Mouse (Mus musculus) left cerebral cortex, postnatal 25 days (tissue): ENCODE data around the gene Syn3. TPM values are rescaled to one million over a fixed set of nuclear protein-coding genes. Genes with fewer than 3 reads are reported as not detected.

Source experiments
- DNase-seq, 2 experiments: peaks; one replicate each; pipeline ENCODE4 v3.0.0; 2022; ENCODE audit warnings: low spot score in 2 of 2, mixed read lengths in 1 of 2
- intact Hi-C: fragments of 180-260 bp; cut with DNase I; formaldehyde crosslinking; loops from one replicate; pipeline ENCODE4 v1.15.1; 2025
- total RNA-seq, 2 experiments: library from RNA; stranded (reverse); gene quantifications; 2 replicates each; pipeline ENCODE4 v1.2.3; 2021

The Syn3 gene
- total RNA-seq, 2 experiments from 2014 or later = 26.1 to 31.8 TPM

- intact Hi-C loops = no loop called here
- DNase-seq = peak; percentile 25 to 34
Measured at GRCm38 (mm10) chr10:86300293-86301116, 198.2 kb downstream of the Syn3 start, which contains the start of gene Timp3. Gene Timp3 (plus strand): TSS chr10:86300372.

DNA sequence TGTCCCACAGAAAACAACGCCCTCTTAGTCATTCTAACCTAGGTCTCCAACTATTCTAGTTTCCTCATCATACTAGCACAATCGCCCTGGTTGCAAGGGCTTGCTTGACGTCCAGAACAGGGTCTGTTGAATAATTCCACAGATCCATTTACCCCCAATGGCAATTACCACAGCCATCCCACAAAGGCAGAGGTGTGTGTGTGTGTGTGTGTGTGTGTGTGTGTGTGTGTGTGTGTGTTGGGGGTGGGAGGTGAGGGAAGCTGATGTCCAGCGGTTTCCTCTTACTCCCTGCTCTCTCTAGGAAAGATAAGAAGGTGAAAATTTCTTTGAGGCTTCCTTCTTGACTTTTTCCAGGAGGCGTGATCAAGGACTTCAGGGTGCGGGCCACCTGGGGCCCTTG, 198.9 kb downstream of the Syn3 start:
- no peak for DNase-seq
- intact Hi-C loops = loop anchor here (5.0 kb wide), 1 partner anchor 277 kb away; the partner anchor contains the start of gene Fbxo7

- DNase-seq = no peak
- intact Hi-C loops = loop anchor here (5.0 kb wide), 1 partner anchor 276 kb away; the partner anchor contains the start of gene Fbxo7
Measured at GRCm38 (mm10) chr10:86298326-86298725, 200.4 kb downstream of the Syn3 start.

GRCm38 (mm10) chr10:86297307-86297706, 201.4 kb downstream of the Syn3 start:
- intact Hi-C loops = loop anchor here (2.0 to 5.0 kb wide), 2 partner anchors 275 to 329 kb away; partner anchors contain the start of gene Fbxo7
- no peak for DNase-seq

- intact Hi-C loops = loop anchor here (1.0 to 5.0 kb wide), 4 partner anchors 114 to 327 kb away; partner anchors contain the start of gene Fbxo7
- peak; percentile 79 to 81 for DNase-seq
Measured at GRCm38 (mm10) chr10:86296111-86296510, 202.6 kb downstream of the Syn3 start.

DNA sequence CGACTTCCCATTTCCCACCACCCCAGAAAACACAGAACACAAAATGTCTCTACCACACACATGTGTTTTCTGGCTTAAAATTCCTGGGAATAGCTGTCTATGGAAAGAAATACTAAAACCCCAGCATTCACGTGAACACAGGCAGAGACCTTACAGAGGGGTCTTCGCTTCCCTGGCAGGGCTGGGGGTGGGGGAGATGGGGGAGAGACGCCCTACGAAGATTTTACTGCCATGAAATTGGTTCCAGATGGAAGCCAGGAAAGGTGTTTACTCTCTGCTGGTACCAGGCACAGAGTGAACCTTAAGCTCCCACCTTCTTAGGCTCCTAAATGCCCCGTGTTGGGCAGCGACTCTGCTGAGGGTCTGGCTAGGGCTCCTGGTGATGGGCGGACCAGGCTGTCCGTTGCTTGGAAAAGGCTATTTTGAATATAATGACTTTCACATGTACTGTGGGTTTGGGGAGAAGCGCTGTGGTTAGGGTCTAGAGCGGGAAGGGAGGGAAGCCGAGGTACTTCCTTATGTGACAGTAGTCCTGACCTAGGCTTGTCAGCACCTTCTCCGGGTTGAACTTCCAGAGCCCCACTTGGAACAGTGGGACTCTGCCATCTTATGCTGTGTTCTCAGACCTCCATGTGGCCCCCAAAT, 203.1 kb downstream of the Syn3 start:
- intact Hi-C loops = loop anchor here (1.0 to 5.0 kb wide), 4 partner anchors 113 to 327 kb away; partner anchors contain the start of gene Fbxo7
- DNase-seq = no peak

DNA sequence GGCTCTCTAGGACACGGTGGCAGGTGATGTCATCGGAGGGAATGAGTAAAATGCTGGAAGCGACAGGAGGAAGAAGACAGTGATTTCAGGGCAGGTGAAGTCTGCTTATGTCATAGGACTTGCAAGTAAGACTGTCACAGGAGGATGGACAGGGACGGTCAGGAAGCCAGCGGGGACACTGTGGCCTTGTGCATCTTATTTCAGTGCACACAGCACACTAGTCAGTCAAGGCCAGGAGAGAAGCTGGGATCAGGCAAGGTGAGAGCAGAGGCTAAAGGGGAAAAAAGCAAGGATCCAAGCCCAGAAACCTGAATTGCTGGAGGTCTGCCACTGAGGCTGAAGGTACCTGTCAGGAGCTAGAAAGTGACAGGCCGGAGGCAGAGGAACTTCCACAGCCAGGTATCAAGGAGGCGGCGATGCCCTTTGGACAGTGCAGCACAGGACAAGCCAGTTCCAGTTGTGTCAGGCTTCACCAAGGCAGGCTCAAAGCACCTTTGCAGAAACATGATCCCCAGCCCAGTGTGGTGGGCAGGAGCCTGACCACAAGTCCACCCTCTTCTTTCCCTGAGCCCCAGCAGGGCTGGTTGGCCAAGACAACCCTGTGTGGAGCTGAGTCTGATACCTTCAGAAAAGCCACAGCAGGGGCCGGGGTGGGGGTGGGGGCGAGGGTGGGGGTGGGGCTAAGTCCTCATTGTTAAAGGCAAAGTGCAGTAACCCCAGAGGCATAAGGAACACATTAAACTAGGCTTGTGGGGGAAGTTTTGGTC, 203.9 kb downstream of the Syn3 start:
- DNase-seq = no peak
- intact Hi-C loops = loop anchor here (5.0 kb wide), 1 partner anchor 272 kb away; the partner anchor contains the start of gene Fbxo7

DNA sequence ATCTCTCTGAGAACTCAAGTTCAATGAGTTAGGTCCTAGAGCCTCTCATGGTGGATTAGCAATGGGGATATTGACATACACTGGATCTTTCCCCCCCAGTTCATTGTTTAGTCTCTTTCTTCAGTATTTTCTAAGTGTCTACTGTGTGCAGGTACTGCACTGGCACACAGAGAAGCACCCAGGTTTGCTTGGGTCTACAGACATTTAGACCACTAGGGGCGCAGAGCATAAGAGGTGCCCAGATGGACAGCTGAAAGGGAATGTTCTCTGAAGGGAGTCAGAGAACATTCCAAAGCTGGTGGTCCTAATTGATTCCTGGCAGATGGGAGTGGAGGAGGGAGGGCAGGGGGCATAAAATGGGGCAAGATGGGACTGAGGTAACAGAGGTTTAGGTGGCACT, 204.8 kb downstream of the Syn3 start:
- DNase-seq = no peak
- intact Hi-C loops = no loop called here

GRCm38 (mm10) chr10:86290109-86290771, 208.5 kb downstream of the Syn3 start:
- intact Hi-C loops = no loop called here
- DNase-seq = no peak

DNA sequence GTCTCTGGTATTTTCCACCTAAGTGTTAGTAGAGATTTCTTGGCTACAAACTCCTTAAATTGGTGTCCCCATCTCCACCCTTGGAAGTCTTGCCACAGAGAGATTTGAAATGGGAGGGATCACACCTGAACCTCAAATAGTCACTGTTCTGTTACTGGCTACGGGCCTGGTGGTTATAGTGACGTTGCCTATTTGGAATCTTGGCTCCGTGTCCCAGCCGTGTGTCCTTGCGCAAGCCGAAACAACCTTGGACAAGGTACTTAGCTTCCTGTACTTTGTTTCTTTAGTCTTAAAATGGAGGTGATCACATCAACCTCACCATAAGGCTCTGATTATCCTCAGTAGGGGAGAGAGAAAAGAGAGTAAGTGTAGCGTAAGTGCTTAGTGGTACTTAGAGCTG, 212.2 kb downstream of the Syn3 start:
- no peak for DNase-seq
- intact Hi-C loops = no loop called here

DNA sequence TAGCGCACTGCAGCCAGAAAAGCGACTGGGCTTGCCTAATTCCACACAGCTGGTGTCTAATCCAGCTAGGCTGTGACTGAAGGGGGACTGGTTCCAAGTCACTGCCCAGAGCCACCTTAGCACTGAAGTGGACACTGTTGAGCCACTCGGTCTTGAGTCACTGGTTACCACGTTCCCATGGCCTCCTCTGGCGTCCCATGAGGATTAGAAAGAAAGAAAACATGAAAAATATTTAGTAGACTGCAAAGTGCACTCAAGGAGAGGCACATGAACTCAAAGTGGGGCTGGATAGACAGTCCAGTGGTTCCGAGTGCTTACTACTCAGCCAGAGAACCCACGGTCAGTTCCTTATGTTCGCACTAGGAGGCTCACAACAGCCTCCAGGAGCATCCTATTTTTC, 217.5 kb downstream of the Syn3 start:
- intact Hi-C loops = no loop called here
- DNase-seq = no peak

GRCm38 (mm10) chr10:86279579-86280168, 219.0 kb downstream of the Syn3 start:
- intact Hi-C loops = no loop called here
- DNase-seq = peak; percentile 28 to 54

GRCm38 (mm10) chr10:86278481-86278880, 220.2 kb downstream of the Syn3 start:
- no peak for DNase-seq
- intact Hi-C loops = no loop called here

GRCm38 (mm10) chr10:86277327-86277726, 221.4 kb downstream of the Syn3 start:
- intact Hi-C loops = no loop called here
- no peak for DNase-seq

- intact Hi-C loops = no loop called here
- peak in 1 of 2 experiments; percentile 26 for DNase-seq
Measured at GRCm38 (mm10) chr10:86275585-86275984, 223.1 kb downstream of the Syn3 start.

GRCm38 (mm10) chr10:86273410-86274191, 225.1 kb downstream of the Syn3 start:
- no peak for DNase-seq
- intact Hi-C loops = no loop called here

DNA sequence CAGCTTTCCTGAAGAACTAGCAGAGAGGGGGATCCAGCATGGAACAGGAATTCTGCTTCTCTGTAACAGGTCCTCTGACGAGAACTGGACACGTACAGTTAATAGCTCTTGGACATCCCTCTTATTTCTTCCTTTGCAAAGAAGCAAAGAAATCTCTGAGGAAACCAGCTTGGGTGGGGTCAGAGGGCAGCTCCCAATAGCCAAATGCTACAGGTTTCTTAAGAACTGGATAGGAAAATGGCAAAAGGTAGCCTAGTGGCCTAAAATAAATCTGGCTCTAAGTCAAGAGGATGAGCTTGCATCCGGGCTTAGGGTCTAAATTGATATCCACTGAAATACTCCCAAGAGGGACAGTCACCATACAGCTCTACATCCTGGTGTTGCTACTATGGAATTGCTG, 225.9 kb downstream of the Syn3 start:
- intact Hi-C loops = no loop called here
- DNase-seq = no peak

DNA sequence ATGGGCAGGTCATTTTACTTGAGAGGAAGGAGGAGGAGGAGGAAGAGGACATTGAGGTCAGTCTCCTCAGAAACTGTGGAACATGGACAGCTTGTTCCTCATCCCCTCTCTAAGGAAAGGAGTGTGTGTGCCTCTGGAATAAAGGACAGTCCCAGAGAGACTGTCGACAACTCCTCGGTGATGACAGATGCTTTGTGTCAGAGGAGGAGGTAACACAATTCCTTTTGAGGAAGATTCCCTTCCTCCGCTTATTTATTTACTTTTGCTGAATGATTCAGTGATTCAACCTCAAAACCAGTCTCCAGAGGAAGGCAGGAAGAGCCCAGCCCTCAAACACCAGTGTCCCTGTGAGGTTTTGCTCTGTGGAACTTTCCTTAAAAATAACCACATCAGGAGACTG, 228.4 kb downstream of the Syn3 start:
- no peak for DNase-seq
- intact Hi-C loops = no loop called here
